Mouse (Mus musculus) heart, adult 2 months (tissue): Measurements from ENCODE around the gene Acsf2.

Experiments
- CTCF ChIP-seq: fragments of 200-600 bp; IDR thresholded peaks from 2 replicates; pipeline ENCODE4 v1.8.1; 2022; ENCODE audit warnings: antibody characterized with exemption, mild to moderate bottlenecking, moderate library complexity
- EP300 ChIP-seq: fragments of 200-500 bp; IDR thresholded peaks from 2 replicates; pipeline ENCODE4 v1.6.1; 2011; ENCODE audit warnings: low read depth, low read length, control low read depth; ENCODE audit not compliant: insufficient read depth
- POLR2A ChIP-seq: fragments of 200-500 bp; IDR thresholded peaks from 2 replicates; pipeline ENCODE4 v1.6.1; 2011; ENCODE audit warnings: mild to moderate bottlenecking, low read depth, low read length, control low read depth; ENCODE audit not compliant: insufficient read depth

GRCm38 (mm10) chr11:94549691-94550441 lies 51.8 kb downstream of the Acsf2 start:
- TF ChIP-seq EP300 (no peak), POLR2A (no peak), CTCF (no peak)
